Mouse (Mus musculus) bone marrow, adult 2 months (tissue): ENCODE measurements around the gene Rbm47. TPM values are rescaled to one million over a fixed set of nuclear protein-coding genes. Genes with fewer than 3 reads are reported as not detected.

Source experiments
- H3K27ac ChIP-seq: fragments of 200-500 bp; 2 replicates; pipeline ENCODE4 v1.5.1; 2012; ENCODE audit warnings: low read depth, mild to moderate bottlenecking, control low read depth, inconsistent platforms, low read length; ENCODE audit not compliant: control insufficient read depth, poor library complexity, insufficient read depth
- H3K4me1 ChIP-seq: fragments of 200-500 bp; 2 replicates; pipeline ENCODE4 v1.6.1; 2011; ENCODE audit warnings: low read length; ENCODE audit not compliant: control insufficient read depth, insufficient read depth
- H3K4me3 ChIP-seq: fragments of 200-500 bp; replicated peaks from 2 replicates; pipeline ENCODE3; 2011; ENCODE audit warnings: mild to moderate bottlenecking, low read depth, low read length, control low read depth; ENCODE audit not compliant: control insufficient read depth
- CTCF ChIP-seq: fragments of 200-500 bp; IDR thresholded peaks from 2 replicates; pipeline ENCODE4 v1.5.1; 2011; ENCODE audit warnings: low read length, control low read depth; ENCODE audit not compliant: control insufficient read depth, insufficient read depth
- POLR2A ChIP-seq: fragments of 200-500 bp; IDR thresholded peaks from 2 replicates; pipeline ENCODE4 v1.6.1; 2011; ENCODE audit warnings: low read depth, mild to moderate bottlenecking, control low read depth, low read length, borderline replicate concordance; ENCODE audit not compliant: control insufficient read depth
- WGBS: fragments of 180-500 bp; shearing (Covaris S2); methylation state at CpG from one replicate; pipeline ENCODE4 v1.1.7; 2018; 5-methylcytosine and 5-hydroxymethylcytosine counted together
- polyA plus RNA-seq: library from polyadenylated mRNA; stranded (reverse); fragments of >200 nt; gene quantifications from 2 replicates; pipeline ENCODE4 v1.2.4, GENCODE M21; 2011; ENCODE audit warnings: low replicate concordance; ENCODE audit not compliant: missing spikeins, insufficient read depth, insufficient read length

Gene Rbm47
- polyA plus RNA-seq, 1 experiment = 4.9 TPM

GRCm38 (mm10) chr5:66015449-66015961 lies 157.4 kb downstream of the Rbm47 start:
- Histone ChIP-seq H3K4me1 (peaks cover 2% of the 10 kb centered on the region; the same call in 1 of the 2 replicates), H3K27ac (0 out of 2 replicates have a peak overlapping the region, but pooled peaks have one; percentile 27), H3K4me3 (no peak overlapping the region)
- 63% methylated on average over 2 of the region's 2 CpGs for WGBS
- no peak for TF ChIP-seq CTCF

GRCm38 (mm10) chr5:66014437-66014836 lies 158.5 kb downstream of the Rbm47 start:
- TF ChIP-seq POLR2A = no peak
- TF ChIP-seq CTCF = no peak
- Histone ChIP-seq H3K4me1 (peaks cover 2% of the 10 kb centered on the region; the same call in 1 of the 2 replicates), H3K4me3 (no peak overlapping the region), H3K27ac (no peak overlapping the region)
- 78% methylated on average over 2 of the region's 2 CpGs for WGBS

- no peak overlapping the region for H3K27ac ChIP-seq
Measured at GRCm38 (mm10) chr5:66013999-66014398, 158.9 kb downstream of the Rbm47 start.

GRCm38 (mm10) chr5:66008245-66008967 lies 164.5 kb downstream of the Rbm47 start:
- Histone ChIP-seq H3K4me1 (no peaks in the 10 kb centered on the region), H3K27ac (no peak overlapping the region), H3K4me3 (no peak overlapping the region)
- TF ChIP-seq CTCF (no peak), POLR2A (no peak)
- 80% methylated on average over 15 of the region's 15 CpGs for WGBS

More at GRCm38 (mm10) chr5:66013999-66014398, 158.9 kb downstream of the Rbm47 start:
- H3K4me3 ChIP-seq = no peak overlapping the region
- TF ChIP-seq CTCF (no peak), POLR2A (no peak)
- WGBS = 38% methylated on average over 3 of the region's 3 CpGs
- peaks cover 2% of the 10 kb centered on the region; the same call in 1 of the 2 replicates for H3K4me1 ChIP-seq

- H3K4me3 ChIP-seq = no peak overlapping the region
- no peaks in the 10 kb centered on the region for H3K4me1 ChIP-seq
- TF ChIP-seq CTCF = no peak
- no peak for TF ChIP-seq POLR2A
- 34% methylated on average over 16 of the region's 16 CpGs for WGBS
- H3K27ac ChIP-seq = no peak overlapping the region
Measured at GRCm38 (mm10) chr5:66005041-66005678, 167.8 kb downstream of the Rbm47 start.

GRCm38 (mm10) chr5:66004134-66004925 lies 168.6 kb downstream of the Rbm47 start, which contains the start of gene 9130230L23Rik:
TSS of gene 9130230L23Rik (minus strand) at chr5:66004285.
- no peak for TF ChIP-seq CTCF
- TF ChIP-seq POLR2A = no peak
- H3K27ac ChIP-seq = no peak within 1 kb of the TSS
- no peaks in the 10 kb centered on the region for H3K4me1 ChIP-seq
- no peak within 1 kb of the TSS for H3K4me3 ChIP-seq
- 70% methylated on average over 14 of the region's 14 CpGs for WGBS

- no peaks in the 10 kb centered on the region for H3K4me1 ChIP-seq
- no peak overlapping the region for H3K4me3 ChIP-seq
- no peak for TF ChIP-seq CTCF
- TF ChIP-seq POLR2A = no peak
- 73% methylated on average over 5 of the region's 5 CpGs for WGBS
- no peak overlapping the region for H3K27ac ChIP-seq
Measured at GRCm38 (mm10) chr5:66001232-66001631, 171.7 kb downstream of the Rbm47 start.
